Mouse (Mus musculus): ENCODE results near the gene Cebpzos. TPM values are rescaled to one million over a fixed set of nuclear protein-coding genes. Genes with fewer than 3 reads are reported as not detected.

Cebpzos gene
- 45.2 TPM for polyA plus RNA-seq (2014; fragmentation: Illumina TruSeq; extraction: RNeasy Lipid Tissue Mini Kit (QIAGEN cat#74804); ENCODE audit: insufficient read depth, low read depth, low replicate concordance)

DNA sequence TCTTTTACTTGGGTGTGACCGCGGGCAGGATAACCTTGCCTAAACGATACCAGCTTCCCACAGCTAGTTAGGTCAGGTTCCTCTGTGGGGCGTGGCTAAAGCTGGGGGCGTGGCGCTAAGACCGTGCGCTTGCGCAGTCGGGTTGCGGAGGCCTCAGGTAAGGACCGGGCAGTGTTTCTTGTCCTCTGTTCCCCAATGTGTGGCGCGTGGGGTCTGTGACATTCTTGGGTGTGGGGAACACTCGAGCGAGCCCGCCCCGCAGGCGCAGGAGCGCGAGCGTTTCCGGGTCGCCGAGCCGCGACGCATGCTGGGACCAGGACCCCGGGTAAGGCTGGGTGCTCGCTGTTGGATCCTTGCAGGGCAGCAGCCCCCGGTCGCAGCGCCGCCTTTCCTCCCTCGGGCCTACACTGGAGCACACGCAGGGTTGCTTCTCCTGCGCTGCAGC, at the start of gene Cebpzos:
TSS of gene Cebpzos (plus strand) at position 132 of the 445 bp plus-strand sequence.

DNA sequence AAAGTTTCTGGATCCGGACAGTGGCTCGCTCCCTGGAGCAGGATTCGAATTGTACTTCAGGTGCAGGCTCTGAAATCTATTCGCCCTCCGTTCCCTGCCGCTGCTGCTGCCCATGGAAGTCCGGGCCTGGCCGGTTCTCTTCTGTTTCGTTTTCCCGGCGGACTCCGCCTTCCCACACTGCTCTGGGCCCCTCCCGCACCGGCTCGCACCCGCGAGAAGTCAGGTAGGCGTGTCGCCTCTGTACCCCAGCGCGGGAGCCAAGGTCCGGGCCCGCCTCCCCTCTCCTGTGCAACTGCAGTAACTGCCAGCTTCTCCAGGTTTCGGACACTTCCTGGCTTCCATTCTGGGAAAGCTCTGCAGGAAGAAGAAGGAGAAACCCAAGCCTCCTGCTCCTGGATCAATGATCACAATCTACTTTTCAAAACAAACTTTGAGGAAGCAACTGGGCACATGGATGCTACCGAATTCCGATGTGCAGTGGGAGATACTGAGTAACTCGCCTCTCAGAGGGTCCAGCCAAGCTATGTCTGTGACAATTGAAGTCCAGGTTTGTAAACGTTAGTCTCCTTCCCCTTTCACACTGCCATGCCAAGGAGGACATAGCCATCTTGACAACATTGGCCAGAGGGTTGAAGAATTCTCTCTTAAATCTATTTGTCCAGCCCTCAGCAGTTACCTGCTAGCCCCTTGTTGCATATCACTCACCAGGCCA, 33.7 kb upstream of the Cebpzos start, which contains the start of gene Eif2ak2:
TSS of gene Eif2ak2 (minus strand) at position 173 of the 712 bp plus-strand sequence.

DNA sequence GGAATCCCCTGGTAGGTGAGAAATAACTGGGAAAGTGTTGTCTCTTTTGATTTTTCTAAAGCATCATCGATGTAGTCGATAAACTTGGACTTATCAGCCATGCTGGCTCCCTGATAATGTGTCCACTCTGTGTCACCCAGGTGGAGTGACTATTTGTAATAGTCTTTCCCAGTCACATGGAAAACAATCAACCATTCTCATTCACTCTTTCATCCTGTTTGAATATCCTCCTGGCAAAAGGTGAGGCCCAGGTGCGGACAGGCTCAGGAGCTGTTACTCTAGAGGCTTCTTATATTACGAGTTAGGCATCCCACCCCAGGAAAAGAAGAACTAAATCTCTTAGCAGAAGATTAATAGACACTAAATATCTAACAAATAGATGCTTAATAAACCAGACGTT, 9.4 kb upstream of the Cebpzos start, which contains the start of gene Sult6b1:
TSS of gene Sult6b1 (minus strand) at position 101 of the 400 bp plus-strand sequence.

DNA sequence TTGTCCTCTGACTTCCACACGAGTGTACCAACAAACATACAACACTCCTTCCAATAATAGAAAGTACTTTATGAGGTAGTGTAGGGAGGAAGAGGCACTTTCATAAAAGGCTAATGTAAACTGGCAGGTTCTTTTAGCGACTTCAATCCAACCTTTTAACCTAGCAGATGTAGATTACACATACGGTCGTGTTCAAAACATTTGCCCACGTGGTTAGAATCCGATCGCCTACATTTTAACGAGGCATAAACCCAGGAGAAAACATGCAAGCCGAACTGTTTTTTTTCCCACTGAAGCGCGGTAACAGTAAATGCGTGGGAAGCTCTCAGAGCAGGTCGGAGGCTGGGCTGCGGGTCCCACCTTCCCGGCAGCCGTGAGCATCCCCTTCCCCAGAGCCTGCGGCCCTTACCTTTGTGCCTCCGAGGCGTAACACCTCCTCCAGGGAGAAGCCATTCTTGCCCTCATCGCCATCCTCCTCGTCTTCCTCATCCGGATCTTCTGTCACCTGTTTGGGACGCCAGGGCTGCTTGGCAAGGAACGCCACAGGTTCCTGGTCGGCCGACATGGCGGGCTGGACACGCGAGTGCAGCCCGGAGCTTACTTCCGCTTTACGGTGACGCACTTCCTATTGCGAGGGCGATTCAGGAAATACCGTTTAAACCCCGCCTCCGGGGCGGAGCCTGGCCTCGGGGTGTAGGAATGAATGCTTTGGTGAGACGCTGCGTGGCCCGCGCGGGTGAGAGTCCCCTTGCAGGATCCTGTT, 20.3 kb downstream of the Cebpzos start, which contains the start of the genes Cebpz and Ndufaf7:
TSS of gene Cebpz (minus strand) at position 601 of the 763 bp plus-strand sequence.
TSS of gene Ndufaf7 (plus strand) at position 671 of the 763 bp plus-strand sequence.

Other genes with a start within 250 kb of the Cebpzos start
- 4.1 TPM for gene Strn, start 179.3 kb upstream of the Cebpzos start, polyA plus RNA-seq (2014; fragmentation: Illumina TruSeq; extraction: RNeasy Lipid Tissue Mini Kit (QIAGEN cat#74804); ENCODE audit: insufficient read depth, low read depth, low replicate concordance)
- 9.7 TPM for gene Heatr5b, start 81.1 kb upstream of the Cebpzos start, polyA plus RNA-seq (2014; fragmentation: Illumina TruSeq; extraction: RNeasy Lipid Tissue Mini Kit (QIAGEN cat#74804); ENCODE audit: insufficient read depth, low read depth, low replicate concordance)
- 13.7 TPM for gene Gpatch11, start 80.9 kb upstream of the Cebpzos start, polyA plus RNA-seq (2014; fragmentation: Illumina TruSeq; extraction: RNeasy Lipid Tissue Mini Kit (QIAGEN cat#74804); ENCODE audit: insufficient read depth, low read depth, low replicate concordance)
- gene Eif2ak2, start 33.9 kb upstream of the Cebpzos start, polyA plus RNA-seq (2014; fragmentation: Illumina TruSeq; extraction: RNeasy Lipid Tissue Mini Kit (QIAGEN cat#74804); ENCODE audit: insufficient read depth, low read depth, low replicate concordance) = 5.6 TPM
- gene Sult6b1, start 9.5 kb upstream of the Cebpzos start, polyA plus RNA-seq (2014; fragmentation: Illumina TruSeq; extraction: RNeasy Lipid Tissue Mini Kit (QIAGEN cat#74804); ENCODE audit: insufficient read depth, low read depth, low replicate concordance) = not detected
- gene Cebpz, start 20.6 kb downstream of the Cebpzos start, polyA plus RNA-seq (2014; fragmentation: Illumina TruSeq; extraction: RNeasy Lipid Tissue Mini Kit (QIAGEN cat#74804); ENCODE audit: insufficient read depth, low read depth, low replicate concordance) = 19.1 TPM
- 29.8 TPM for gene Ndufaf7, start 20.6 kb downstream of the Cebpzos start, polyA plus RNA-seq (2014; fragmentation: Illumina TruSeq; extraction: RNeasy Lipid Tissue Mini Kit (QIAGEN cat#74804); ENCODE audit: insufficient read depth, low read depth, low replicate concordance)
- gene Prkd3, start 104.3 kb downstream of the Cebpzos start, polyA plus RNA-seq (2014; fragmentation: Illumina TruSeq; extraction: RNeasy Lipid Tissue Mini Kit (QIAGEN cat#74804); ENCODE audit: insufficient read depth, low read depth, low replicate concordance) = 18.0 TPM
- 11.4 TPM for gene Qpct, start 135.4 kb downstream of the Cebpzos start, polyA plus RNA-seq (2014; fragmentation: Illumina TruSeq; extraction: RNeasy Lipid Tissue Mini Kit (QIAGEN cat#74804); ENCODE audit: insufficient read depth, low read depth, low replicate concordance)